Mouse (Mus musculus) heart, embryonic 11.5 days (tissue): Measurements from ENCODE around the gene Prkch. TPM values are rescaled to one million over a fixed set of nuclear protein-coding genes. Genes with fewer than 3 reads are reported as not detected.

ENCODE experiments used
- ATAC-seq: fragments of 200-750 bp; cut with Nextera tagmentation; replicated peaks from 2 replicates; pipeline ENCODE4 v1.8.0; 2017; ENCODE audit warnings: moderate library complexity; ENCODE audit not compliant: insufficient number of reproducible peaks, low FRiP score, low TSS enrichment
- H3K27ac ChIP-seq: fragments of 300-500 bp; sonication (generic); 2 replicates; pipeline ENCODE4 v1.5.1; 2014; ENCODE audit warnings: mild to moderate bottlenecking, low read depth, low read length
- H3K27me3 ChIP-seq: fragments of 300-500 bp; sonication (generic); 2 replicates; pipeline ENCODE4 v1.6.1; 2014; ENCODE audit warnings: mild to moderate bottlenecking, low read length, mixed read lengths; ENCODE audit not compliant: control insufficient read depth, insufficient read depth
- H3K36me3 ChIP-seq: fragments of 300-500 bp; sonication (generic); 2 replicates; pipeline ENCODE4 v1.6.1; 2014; ENCODE audit warnings: mild to moderate bottlenecking, low read length, moderate library complexity, mixed read lengths; ENCODE audit not compliant: control insufficient read depth, insufficient read depth
- H3K4me1 ChIP-seq: fragments of 300-500 bp; sonication (generic); 2 replicates; pipeline ENCODE4 v1.6.1; 2014; ENCODE audit warnings: low read length; ENCODE audit not compliant: control insufficient read depth, insufficient read depth
- H3K4me2 ChIP-seq: fragments of 300-500 bp; sonication (generic); 2 replicates; pipeline ENCODE4 v1.6.1; 2014; ENCODE audit warnings: mild to moderate bottlenecking, moderate library complexity
- H3K4me3 ChIP-seq: fragments of 300-500 bp; sonication (generic); 2 replicates; pipeline ENCODE4 v1.5.1; 2014; ENCODE audit warnings: low read depth, low read length
- H3K9ac ChIP-seq: fragments of 300-500 bp; sonication (generic); 2 replicates; pipeline ENCODE4 v1.6.1; 2014; ENCODE audit warnings: mild to moderate bottlenecking, low read depth, low read length, moderate library complexity
- H3K9me3 ChIP-seq: fragments of 300-500 bp; sonication (generic); replicated peaks from 2 replicates; pipeline ENCODE4 v1.6.1; 2016; ENCODE audit warnings: low read length; ENCODE audit not compliant: control insufficient read depth
- WGBS: fragments of 180-500 bp; shearing (Covaris S2); extraction: QIAGEN DNeasy Blood & Tissue Kit; methylation state at CpG from one replicate; pipeline ENCODE4 v1.1.7; 2014; ENCODE audit not compliant: insufficient replicate concordance; 5-methylcytosine and 5-hydroxymethylcytosine counted together
- polyA plus RNA-seq: library from polyadenylated mRNA; unstranded; fragments of >200 nt; fragmentation: Nextera tagmentation; extraction: Ambion mirVana; gene quantifications from 2 replicates; pipeline ENCODE4 v1.2.1, GENCODE M21; 2014

Gene Prkch
- polyA plus RNA-seq, 1 experiment from 2014 or later: 16.2 TPM

- no peak for ATAC-seq
- Histone ChIP-seq H3K4me1 (peaks cover 9% of the 10 kb centered on the region), H3K4me3 (no peak overlapping the region), H3K9me3 (no peaks in the 10 kb centered on the region), H3K36me3 (peaks cover 6% of the 10 kb centered on the region; the same call in 1 of the 2 replicates), H3K9ac (no peak overlapping the region), H3K27me3 (no peaks in the 10 kb centered on the region), H3K4me2 (no peak overlapping the region), H3K27ac (no peak overlapping the region)
- WGBS: 88% methylated on average over 2 of the region's 2 CpGs
Measured at GRCm38 (mm10) chr12:73720466-73720865, 135.9 kb downstream of the Prkch start.

- Histone ChIP-seq H3K4me3 (no peak overlapping the region), H3K9me3 (no peaks in the 10 kb centered on the region), H3K4me1 (peaks cover 9% of the 10 kb centered on the region), H3K36me3 (peaks cover 6% of the 10 kb centered on the region; the same call in 1 of the 2 replicates), H3K27ac (no peak overlapping the region), H3K27me3 (no peaks in the 10 kb centered on the region), H3K4me2 (no peak overlapping the region), H3K9ac (no peak overlapping the region)
- 55% methylated on average over 3 of the region's 3 CpGs for WGBS
- no peak for ATAC-seq
Measured at GRCm38 (mm10) chr12:73722060-73722459, 137.5 kb downstream of the Prkch start.

GRCm38 (mm10) chr12:73723067-73723466 is 138.5 kb downstream of the Prkch start:
- WGBS: 74% methylated on average over 4 of the region's 4 CpGs
- Histone ChIP-seq H3K9ac (no peak overlapping the region), H3K4me2 (no peak overlapping the region), H3K27me3 (no peaks in the 10 kb centered on the region), H3K4me3 (no peak overlapping the region), H3K36me3 (peaks cover 6% of the 10 kb centered on the region; the same call in 1 of the 2 replicates), H3K4me1 (peaks cover 9% of the 10 kb centered on the region), H3K9me3 (no peaks in the 10 kb centered on the region), H3K27ac (no peak overlapping the region)
- no peak for ATAC-seq

- Histone ChIP-seq H3K27me3 (no peaks in the 10 kb centered on the region), H3K27ac (no peak overlapping the region), H3K4me3 (no peak overlapping the region), H3K9me3 (no peaks in the 10 kb centered on the region), H3K36me3 (peaks cover 6% of the 10 kb centered on the region; the same call in 1 of the 2 replicates), H3K4me1 (peaks cover 11% of the 10 kb centered on the region), H3K4me2 (no peak overlapping the region), H3K9ac (no peak overlapping the region)
- ATAC-seq: no peak
- WGBS: 93% methylated on average over 10 of the region's 10 CpGs
Measured at GRCm38 (mm10) chr12:73723887-73724286, 139.3 kb downstream of the Prkch start.

- no peak for ATAC-seq
- WGBS: 85% methylated on average over 9 of the region's 9 CpGs
Measured at GRCm38 (mm10) chr12:73725825-73726604, 141.4 kb downstream of the Prkch start.

GRCm38 (mm10) chr12:73727046-73727445 is 142.4 kb downstream of the Prkch start:
- Histone ChIP-seq H3K4me1 (peaks cover 15% of the 10 kb centered on the region), H3K4me3 (no peak overlapping the region), H3K27ac (no peak overlapping the region), H3K9me3 (no peaks in the 10 kb centered on the region), H3K27me3 (no peaks in the 10 kb centered on the region), H3K9ac (no peak overlapping the region), H3K36me3 (peaks cover 6% of the 10 kb centered on the region; the same call in 1 of the 2 replicates), H3K4me2 (no peak overlapping the region)
- ATAC-seq: no peak
- 97% methylated on average over 1 of the region's 1 CpGs for WGBS

More at GRCm38 (mm10) chr12:73725825-73726604, 141.4 kb downstream of the Prkch start:
- peaks cover 20% of the 10 kb centered on the region for H3K4me1 ChIP-seq
- H3K27me3 ChIP-seq: no peaks in the 10 kb centered on the region
- H3K9ac ChIP-seq: no peak overlapping the region
- H3K36me3 ChIP-seq: peaks cover 6% of the 10 kb centered on the region; the same call in 1 of the 2 replicates
- H3K9me3 ChIP-seq: no peaks in the 10 kb centered on the region
- H3K27ac ChIP-seq: no peak overlapping the region
- H3K4me3 ChIP-seq: no peak overlapping the region
- no peak overlapping the region for H3K4me2 ChIP-seq

GRCm38 (mm10) chr12:73730603-73731002 is 146.0 kb downstream of the Prkch start:
- peaks cover 18% of the 10 kb centered on the region for H3K4me1 ChIP-seq
- H3K9ac ChIP-seq: no peak overlapping the region
- H3K27me3 ChIP-seq: no peaks in the 10 kb centered on the region
- WGBS: 62% methylated on average over 4 of the region's 4 CpGs
- no peak overlapping the region for H3K4me2 ChIP-seq
- no peak for ATAC-seq
- no peaks in the 10 kb centered on the region for H3K9me3 ChIP-seq
- no peak overlapping the region for H3K27ac ChIP-seq
- H3K36me3 ChIP-seq: no peaks in the 10 kb centered on the region
- no peak overlapping the region for H3K4me3 ChIP-seq

- H3K9ac ChIP-seq: no peak overlapping the region
- peaks cover 18% of the 10 kb centered on the region for H3K4me1 ChIP-seq
- H3K9me3 ChIP-seq: no peaks in the 10 kb centered on the region
- WGBS: 90% methylated on average over 5 of the region's 5 CpGs
- no peak overlapping the region for H3K27ac ChIP-seq
- no peaks in the 10 kb centered on the region for H3K27me3 ChIP-seq
- H3K4me2 ChIP-seq: no peak overlapping the region
- H3K36me3 ChIP-seq: no peaks in the 10 kb centered on the region
- no peak for ATAC-seq
- no peak overlapping the region for H3K4me3 ChIP-seq
Measured at GRCm38 (mm10) chr12:73731093-73731492, 146.5 kb downstream of the Prkch start.
